Mouse (Mus musculus) cerebellum, adult 9-10 months (tissue): Measurements from ENCODE around the gene Mtg2.

Experiments
- DNase-seq: peaks from one replicate; pipeline ENCODE4 v3.0.0; 2022

The Mtg2 gene

DNA sequence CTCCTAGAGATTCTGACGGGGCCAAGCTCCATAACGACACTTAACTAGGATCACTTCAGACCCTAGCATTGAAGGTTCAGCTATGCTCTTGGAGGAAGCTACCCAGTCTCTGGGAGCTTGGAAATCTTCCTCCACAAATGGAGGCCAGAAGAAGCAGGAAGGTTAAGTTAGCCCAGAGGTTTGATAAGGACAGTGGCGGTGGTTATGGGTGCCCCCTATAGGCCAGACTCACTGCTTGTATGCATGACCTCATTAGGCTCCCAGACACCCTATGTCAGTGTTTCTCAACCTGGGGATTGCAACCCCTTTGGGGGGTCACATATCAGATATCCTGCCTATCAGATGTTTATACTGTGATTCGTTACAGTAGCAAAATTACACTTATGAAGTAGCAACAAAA, 36.7 kb downstream of the Mtg2 start:
- DNase-seq = no peak

DNA sequence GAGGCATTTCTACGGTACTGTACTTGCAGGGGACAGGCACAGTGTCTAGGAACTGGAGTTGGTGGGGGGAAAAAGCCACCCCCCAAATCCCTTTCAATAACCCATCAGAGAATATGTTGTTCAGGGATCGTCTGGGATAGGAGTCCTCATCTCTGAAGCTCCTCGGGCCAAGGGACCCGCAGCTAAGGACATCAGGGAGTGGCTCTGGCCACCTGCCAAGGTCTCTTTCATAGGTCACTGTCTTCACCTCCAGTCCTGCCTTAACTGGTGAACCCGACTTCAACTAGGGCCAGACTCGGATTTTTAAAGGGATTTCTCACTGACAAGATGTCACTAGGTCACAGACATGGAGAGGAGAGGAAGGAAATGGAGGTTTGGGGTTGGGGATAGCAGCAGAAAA, 37.9 kb downstream of the Mtg2 start:
- DNase-seq = no peak

DNA sequence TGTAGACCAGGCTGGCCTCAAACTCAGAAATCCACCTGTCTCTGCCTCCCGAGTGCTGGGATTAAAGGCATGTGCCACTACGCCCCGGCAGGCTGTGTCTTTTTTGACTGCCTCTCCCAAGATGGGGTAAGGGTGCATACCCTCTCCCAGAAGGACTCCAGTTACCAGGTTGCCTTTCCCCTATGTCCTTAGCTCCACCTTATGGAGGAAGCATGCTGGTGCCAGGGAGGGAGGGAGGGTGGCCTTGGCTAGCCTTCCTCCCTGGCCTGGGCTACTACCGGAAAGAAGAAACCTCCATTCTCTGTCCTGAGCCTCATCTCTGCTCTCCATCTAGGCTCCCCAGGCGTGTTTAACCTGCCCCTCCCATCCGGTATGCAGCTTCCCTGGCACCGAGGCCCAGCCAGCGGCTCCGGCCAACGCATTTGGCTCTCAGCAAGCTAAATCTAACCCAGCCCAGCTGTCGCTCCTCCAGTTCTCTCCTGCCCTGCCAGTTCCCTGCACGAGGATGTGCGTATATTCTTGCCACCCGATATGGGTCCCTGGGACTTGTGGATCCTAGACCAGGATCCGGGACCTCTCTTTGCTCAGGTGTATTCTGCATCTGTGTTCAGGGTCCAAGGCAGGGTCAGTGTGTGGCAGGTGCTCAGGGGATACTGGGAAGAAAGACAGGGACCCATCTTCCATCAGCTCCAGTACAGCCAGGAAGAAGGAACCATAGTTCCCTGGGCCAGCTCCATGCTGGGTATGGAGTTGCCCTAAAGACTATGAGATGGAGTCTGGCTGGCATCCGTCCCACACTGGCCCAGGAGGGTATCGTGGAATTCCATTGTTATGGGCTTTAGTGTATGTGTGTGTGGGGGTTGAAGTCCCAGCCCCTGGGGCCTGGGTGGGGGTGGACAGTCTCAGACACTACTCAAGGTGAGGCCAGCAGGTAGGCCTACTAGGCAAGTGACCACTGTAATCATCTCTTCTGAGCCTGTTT, 43.8 kb downstream of the Mtg2 start:
- DNase-seq = peak; percentile 84

DNA sequence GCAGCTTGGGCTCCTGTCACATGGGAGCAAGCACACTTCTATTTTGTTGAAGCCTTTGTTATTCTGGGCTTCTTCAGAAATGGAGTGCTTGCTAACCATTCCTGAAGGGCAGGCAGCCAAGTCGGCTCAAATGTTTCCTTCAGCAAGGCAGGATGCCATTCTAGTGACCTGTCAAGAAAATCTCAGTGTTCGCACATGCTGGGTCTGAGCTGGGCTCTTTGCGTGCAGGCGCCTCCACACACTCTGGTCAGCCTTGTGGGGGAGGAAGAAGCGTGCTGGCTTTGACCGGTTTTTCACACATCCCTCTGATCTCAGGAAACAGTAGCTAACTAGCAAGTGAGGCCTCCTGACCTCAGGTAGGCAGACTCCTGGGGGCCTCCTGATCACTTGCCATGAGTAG, 44.9 kb downstream of the Mtg2 start:
- DNase-seq = peak; percentile 68

DNA sequence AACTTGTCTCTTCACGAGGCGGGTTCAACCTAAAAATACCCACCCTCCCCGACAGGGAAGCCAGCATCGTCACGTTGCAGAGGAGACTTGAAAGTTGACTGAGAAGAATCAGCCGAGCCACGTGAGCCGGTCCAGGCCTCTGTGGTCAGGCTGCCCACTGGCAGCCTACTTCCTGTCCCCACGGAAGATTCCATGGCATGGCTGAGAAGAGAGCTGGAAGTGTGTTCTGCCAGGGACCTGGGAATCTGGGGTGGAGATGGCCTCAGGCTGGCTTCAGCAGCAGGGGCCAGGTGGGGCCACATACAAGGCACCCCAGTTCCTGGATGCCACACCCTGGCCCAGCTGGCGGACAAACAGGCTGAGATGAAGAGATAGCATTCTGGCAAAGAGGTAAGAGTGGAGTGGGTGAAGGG, 45.7 kb downstream of the Mtg2 start:
- DNase-seq = no peak

DNA sequence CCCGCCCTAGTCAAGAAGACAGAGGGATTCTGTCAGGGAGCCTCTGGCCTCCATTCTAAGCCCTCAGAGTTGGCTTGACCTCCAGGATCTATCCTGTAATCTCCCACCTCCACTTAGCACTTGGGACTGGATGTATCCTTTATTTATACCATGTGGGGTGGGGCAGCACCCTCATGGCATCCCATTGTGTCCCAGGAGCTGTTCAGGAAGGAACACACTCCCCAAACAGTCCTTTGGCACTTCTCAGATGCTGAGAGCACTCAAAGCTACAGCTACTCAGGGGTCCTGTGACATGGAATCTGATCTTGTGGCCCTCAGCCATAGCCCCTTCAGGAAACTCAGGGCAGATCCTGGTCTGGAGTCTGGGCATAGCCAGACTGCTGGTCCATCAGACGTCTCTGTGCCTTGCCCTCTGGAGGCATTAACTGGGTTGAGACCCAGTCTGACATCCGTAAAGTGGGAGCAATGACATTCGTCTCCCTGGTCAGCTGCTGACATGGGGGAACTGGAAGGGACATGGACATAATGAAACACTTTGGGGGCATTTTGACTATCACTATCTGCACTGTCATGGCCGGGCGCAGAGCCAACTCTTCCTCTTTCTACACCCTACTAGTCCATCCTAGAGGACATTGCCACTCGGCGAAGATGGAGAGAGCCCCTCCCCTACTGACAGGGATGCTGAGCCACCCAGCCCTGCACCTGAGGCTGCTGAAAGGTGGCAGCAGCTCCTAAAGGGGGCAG, 46.5 kb downstream of the Mtg2 start:
- DNase-seq = peak; percentile 75

DNA sequence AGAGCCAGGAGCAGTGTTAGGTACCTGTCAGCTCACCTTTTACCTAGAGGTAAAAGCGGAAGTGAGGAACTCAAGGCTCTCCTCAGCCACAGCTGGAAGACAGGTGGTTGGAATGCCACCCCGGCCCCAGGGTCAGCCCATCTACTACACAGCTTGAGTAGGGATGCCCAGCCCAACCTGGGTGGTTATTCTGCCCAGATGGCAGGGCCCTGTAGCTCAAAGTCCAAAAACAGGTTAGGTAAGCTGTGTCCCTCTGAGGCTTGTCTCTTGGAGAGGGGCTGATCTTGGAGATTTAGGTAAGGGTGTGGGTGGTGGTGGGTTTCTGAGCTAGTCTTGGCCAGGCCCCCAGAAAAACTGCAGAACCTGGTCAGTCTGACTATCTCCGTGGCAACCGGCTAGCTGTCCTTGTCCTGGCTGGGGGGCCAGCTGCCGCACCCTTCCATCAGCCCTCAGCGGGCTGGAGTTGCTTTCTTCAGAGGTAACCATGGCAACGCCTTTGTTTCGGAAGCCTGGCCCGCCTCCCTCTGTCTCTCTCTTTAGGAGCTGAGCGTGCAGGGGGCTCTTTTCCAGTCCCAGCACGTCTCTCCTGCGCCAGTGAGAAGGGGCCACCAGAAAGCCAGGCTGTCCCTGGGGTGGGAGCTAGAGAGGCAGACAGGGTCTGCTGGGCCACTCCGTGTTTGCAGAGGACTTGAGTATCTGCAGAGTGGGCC, 47.3 kb downstream of the Mtg2 start:
- peak; percentile 66 for DNase-seq

DNA sequence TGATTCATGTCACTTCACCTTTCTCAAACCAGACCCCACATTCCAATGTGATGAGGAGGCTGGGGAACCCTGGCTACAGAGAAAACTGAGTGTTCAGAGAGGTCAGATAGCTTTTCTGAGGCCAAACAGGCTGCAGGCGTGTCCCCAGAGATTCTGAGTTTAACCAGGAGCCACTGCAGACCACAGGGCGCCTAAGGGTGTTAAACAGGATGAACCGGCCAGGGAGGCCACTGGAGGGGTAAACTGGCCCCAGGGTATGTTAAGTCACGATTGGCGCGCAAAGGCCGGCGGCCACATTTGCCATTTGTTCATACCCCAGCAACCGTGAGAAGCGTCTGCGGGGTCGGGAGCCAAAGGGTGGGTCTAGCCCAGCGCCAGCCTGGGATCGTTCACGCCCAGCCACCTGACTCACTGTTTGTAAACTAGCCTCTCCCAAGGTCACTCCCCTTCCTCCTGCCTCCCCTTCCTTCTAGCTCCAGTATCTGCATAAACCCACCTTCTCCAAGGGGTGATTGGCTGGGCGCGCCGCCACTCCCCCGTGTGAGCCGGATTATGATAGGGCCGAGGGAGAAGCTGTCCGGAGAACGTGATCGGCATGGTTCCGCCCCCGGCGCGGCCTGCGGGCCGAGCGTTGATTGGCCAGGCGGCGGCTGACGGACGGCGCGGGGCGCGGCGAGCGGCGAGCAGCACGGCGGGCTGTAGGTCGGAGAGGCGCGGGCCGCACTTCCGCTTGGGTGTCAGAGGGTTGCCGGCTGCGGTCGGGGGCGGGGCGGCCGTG, 48.5 kb downstream of the Mtg2 start, which contains the start of gene Osbpl2:
Osbpl2 (plus strand) TSS at position 646 of the 778 bp plus-strand sequence.
- DNase-seq = peak; percentile 100

DNA sequence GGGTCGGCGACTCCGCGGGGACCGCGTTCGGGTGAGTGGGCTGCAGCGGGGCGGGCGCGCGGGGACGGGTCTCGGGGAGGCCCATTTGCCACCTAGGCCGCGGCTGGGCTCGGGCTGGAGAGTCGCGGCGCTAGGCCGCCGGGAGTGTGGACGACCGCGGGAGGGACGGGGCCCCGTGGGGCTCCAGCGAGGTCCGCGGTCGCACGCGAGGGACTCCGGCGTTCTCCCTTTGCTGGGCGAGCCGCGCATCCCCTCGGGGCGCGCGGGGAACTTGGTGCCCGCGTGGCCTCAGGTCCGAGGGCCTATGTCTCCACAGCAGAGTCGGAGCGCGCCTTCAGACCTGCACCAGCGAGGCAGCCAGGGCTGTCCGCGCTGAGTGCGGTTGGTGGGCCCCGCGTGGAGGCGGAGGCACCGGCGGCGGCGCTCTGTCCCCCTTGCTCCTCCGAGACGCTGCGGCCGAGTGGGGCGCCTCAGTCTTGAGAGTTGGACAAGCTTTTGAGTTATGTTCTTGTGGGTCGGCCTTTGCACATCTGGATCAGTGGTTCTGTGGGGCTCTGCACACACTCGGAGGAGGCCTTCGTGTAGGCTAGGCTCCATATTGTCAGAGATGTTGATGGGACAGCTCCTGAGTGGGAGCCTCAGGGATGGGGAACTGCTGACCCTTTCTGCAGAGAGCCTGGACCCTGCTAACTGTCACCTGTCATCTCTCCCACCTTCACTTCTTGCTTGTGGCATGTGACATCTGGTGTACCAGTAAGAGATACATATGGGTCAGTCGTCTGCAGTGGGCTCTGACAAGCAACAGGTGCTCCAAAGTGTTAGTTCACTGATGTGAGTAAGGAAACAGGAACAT, 49.3 kb downstream of the Mtg2 start:
- peak; percentile 68 for DNase-seq

DNA sequence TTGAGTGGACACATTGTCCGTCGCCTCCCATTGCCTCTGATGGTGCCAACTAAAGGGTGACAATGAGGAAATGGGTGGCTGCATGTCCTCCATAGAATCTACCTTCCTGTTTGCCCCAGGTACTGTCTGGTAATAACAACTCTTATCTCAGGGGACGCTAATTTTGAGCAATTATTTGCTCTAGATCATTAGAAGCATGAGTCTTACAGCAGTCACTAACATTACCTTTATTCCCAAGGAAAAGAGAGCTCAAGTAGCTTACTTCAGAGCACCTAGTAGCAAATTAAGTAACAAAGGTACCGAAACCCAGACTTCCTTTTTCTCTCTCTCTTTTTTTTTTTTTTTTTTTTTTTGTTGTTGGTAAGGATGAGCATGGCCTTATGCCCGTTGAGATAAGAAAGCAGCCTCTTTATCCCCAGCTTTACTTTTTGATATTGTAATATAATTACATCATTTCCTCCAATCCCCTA, 49.9 kb downstream of the Mtg2 start:
- no peak for DNase-seq

DNA sequence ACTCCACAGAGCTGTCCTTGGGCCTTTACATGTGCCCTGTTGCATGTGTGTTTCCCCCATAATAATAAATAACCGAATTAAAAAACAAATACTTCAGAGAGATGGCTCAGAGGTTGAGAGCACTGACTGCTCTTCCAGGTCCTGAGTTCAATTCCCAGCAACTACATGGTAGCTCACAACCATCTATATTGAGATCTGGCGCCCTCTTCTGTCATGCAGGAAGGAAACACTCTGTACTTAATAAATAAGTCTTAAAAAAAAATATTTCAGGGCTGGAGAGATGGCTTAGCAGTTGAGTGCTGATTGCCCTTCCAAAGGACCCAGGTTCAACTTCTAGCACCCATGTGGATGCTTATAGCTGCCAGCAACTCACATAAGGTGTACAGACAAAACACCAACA, 53.8 kb downstream of the Mtg2 start:
- DNase-seq = no peak

DNA sequence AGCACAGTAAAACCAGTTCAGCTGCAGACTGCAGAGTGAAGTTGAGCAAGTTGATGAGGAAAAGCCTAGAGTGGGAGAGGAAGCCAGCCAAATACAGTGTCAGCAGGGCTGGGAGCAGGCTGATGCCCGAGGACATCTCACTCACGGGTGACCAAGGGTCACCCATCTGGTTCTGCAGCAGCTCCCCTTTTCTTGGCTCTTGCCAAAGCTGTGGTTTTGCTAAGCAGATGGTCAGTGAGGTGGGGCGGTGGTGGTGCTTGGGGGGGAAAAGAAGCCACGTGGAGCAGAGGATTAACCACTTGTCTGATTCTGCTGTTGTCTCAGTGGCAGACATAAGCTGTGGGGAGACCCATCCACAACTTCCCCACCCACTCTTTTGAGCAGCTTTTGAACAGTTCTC, 55.8 kb downstream of the Mtg2 start:
- DNase-seq = no peak

DNA sequence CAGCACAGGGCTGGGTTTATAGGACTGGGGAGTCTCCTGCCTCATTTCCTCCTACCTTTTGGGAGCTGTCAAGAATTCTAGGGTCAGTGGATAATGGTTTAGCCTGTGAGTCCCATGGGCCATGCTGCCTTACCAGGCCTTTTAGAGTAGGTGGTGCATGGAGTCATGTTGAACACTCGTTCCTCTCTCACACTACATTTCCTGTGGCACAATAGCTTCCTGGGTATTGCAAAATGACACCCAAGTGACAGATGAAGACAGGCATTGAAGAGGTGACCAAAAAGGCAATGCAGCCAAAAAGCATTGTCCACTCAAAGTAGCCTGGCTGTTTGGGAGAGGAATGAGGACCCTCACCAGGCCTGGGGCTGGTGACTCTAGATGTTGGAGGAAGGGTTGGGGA, 57.3 kb downstream of the Mtg2 start:
- DNase-seq = no peak

DNA sequence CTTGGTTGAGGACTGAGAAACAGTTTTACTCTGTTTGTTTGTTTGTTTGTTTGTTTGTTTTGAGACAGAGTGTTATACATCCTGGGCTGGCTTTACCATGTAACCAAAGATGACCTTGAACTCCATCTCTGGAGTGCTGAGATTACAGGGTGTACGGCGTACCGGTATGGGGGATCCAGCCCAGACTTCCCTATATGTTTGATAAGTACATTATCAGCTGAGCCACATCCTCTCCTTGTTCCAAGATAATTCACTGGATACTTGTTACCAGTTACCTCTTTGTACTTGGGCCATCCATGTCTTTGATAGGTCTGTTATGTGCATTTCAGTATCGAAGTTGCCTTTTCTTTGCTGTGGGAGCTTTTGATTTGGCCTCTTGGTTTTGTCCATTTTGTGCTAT, 62.8 kb downstream of the Mtg2 start:
- DNase-seq = no peak

DNA sequence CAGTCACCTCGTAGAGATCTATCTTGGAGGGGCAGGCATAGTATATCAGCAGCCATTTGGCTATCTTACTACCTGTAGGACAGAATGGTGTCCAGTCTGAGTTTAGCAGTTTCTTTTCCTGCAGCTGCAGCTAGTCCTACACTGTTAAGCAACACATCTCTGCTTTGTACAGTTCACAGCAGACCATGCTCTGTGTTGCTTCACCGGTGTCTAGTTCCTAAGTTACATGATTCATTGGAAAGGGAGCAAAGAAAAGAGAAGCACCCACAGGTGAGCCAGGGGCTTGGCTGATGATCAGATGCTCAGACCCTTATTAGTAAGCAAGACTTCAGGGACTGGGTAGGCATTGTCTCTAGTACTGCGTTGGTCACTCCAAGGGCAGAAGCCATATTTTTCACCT, 63.5 kb downstream of the Mtg2 start:
- DNase-seq = no peak

DNA sequence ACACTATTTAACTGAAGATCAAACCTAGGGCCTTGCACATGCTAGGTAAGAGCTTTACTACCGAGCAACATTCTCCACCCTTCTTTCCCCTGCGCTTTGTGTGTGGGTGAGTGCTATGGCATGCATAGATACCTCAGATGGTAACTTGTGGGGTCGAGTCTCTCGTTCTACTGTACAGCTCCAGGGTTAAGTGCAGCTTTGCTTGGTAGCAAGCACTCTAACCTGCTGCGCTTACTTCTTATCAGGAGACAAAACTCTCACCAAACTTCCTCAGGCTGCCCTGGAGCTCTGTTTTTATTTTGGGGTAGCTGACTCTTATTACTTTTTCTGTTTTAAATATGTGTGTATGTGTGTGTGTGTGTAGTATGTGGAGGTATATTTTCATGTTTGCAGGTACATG, 65.0 kb downstream of the Mtg2 start:
- DNase-seq = no peak
